Mouse (Mus musculus) neural tube, embryonic 10.5 days (tissue): ENCODE measurements at regions not wholly inside any gene's neighbourhood (a gene's known extent, or its start where the extent isn't known, plus 50 kb on each side); places are given as distances from the start of the nearest gene placed in this dataset.

Source experiments
- DNase-seq: peaks from one replicate; pipeline ENCODE4 v3.0.0-alpha.2; 2017; ENCODE audit warnings: low spot score; ENCODE audit errors: extremely low spot score

DNA sequence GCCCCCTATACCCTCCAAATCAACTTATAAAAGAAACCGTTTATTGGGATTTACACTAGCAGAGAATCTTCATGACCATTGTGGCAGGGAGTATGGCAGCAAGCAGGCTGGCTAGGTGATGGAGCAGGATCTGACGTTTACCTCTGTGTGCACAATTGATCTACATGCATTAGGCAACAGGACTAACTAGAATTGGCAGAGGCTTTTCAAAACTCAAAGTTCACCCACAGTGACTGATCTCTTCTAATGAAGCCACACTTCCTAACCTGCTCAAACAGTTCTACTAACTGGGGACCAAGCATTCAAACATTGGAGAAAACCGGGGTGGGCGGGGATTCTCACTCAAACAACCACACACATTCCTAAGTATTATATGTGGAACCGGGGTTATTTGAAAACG lies 1382.9 kb upstream of the Tenm2 start:
- DNase-seq, result no peak

DNA sequence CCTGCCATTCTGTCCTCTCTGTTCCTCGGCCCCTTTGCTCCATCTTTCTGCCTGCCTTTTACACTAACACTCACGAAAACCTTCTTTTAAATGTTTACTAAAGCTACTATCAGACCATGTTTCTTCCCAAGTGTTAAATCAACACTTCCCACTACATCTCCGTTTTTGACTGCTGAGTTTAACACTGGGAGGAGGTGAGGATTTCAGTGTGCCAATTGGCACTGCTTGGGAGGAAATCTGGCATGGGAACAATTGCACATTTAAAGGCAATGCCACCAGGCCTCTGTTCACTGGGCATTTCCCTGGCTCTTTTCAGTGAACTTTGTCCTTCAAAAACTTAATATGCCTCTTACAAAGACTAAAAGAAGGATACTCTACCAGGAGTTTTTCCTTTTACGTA lies 1365.2 kb upstream of the Tenm2 start:
- DNase-seq, result no peak

DNA sequence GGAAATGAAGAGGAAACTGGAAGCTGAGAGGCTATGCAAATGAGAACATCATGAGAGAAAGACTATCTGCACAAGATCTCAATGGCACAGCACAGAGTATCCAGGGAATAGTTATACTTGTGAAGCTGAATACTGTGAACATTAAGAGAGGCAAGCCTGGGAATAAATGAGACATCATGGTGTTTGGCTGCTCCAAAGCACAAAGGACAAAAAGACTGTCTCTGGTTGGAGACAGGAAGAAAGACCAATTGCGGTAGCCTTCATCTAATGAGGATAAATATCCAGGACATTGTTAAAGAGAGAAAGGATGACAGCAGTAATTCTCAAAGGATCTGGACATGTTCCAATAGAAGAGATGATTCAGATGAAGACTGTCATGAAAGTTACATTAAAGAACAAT lies 1332.8 kb upstream of the Tenm2 start:
- DNase-seq, result no peak

DNA sequence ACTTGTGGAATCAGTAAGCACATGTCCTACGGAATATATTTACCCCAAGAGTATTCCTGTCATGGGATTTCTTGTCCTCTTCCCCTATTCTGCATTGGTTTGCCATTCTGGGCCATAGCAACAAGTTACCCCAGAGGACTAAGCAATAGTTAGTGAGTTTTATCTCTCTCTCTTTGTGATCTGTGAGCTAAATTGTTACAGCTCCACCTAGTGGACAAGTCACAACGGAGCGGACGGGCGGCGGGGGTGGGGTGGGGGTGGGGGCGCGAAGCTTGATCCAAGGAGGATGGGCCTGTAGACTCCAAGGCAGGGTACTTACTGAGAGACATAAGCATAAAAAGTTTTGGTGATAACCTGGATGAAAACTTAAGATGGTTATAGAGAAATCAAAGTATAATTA lies 1308.1 kb upstream of the Tenm2 start:
- peak; percentile 22 for DNase-seq

DNA sequence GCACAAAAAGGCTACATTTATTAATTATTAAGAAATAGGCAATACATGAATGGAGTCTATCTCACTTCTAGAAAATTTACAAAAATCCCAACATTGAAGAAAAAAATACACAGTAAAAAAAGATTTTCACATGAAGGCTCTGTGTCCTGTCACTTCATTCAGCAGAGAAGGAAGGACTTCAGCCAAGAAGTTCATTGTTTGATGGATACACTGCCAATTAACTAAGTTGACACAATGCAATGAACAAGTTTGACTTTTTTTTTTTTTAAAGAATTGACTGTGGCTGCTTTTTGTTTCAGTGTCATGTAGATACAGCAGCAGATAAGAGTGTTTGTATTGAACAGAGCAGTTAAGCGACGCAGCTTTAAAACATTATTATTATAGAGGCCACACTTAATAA lies 1304.3 kb upstream of the Tenm2 start:
- no peak for DNase-seq

DNA sequence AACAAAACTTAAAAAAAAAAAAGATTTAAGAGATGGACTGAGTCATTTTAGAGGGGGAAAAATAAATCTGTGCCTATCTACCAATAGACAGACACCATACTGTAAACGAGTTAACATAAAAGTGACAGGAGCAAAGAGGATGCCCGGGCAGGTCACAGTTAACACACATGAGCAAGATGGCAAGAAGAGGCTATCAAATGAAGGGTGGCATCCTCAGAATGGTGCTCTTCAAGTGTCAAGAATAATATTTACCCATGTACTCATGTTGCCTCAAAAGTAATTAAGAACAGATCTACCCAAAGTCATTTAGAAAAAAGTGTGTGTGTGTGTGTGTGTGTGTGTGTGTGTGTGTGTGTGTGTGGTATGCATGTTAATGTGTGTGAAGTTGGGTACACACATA lies 1296.5 kb upstream of the Tenm2 start:
- DNase-seq, result no peak

DNA sequence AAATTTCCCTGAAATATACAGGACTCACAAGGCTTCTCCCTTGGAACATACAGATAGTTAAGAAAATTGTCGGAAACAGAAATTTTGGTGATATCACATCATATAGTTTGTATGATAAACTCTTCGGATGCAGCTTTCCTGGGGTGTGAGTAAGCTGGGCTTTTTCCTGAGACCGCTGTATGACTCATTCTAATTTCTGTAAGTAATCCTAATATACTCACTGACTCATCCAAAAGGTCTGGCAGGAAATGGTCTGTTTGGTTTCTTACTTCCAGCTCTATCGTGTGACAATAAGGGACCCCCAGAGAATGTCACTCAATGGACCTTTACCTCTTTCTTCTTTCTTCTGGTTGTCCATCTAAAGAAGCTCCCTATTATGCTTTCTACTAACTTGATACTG lies 1273.9 kb upstream of the Tenm2 start:
- DNase-seq, result no peak

DNA sequence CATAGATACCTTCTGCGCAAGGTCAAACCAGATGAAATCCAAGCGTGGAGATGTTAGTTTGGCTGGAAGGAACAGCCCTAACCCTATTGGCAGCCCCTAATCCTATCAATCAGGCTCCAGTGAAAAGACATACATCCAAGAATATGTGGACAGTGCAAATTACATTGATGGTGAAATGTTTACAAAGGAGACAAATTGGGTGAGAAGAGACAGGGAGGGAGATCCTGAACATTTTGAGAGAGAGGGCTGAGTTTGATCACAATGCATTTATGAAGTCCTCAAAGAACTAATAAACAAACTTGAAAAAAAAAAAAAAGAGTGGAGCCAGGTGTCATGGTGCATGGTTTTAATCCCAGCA lies 1228.5 kb upstream of the Tenm2 start:
- no peak for DNase-seq

DNA sequence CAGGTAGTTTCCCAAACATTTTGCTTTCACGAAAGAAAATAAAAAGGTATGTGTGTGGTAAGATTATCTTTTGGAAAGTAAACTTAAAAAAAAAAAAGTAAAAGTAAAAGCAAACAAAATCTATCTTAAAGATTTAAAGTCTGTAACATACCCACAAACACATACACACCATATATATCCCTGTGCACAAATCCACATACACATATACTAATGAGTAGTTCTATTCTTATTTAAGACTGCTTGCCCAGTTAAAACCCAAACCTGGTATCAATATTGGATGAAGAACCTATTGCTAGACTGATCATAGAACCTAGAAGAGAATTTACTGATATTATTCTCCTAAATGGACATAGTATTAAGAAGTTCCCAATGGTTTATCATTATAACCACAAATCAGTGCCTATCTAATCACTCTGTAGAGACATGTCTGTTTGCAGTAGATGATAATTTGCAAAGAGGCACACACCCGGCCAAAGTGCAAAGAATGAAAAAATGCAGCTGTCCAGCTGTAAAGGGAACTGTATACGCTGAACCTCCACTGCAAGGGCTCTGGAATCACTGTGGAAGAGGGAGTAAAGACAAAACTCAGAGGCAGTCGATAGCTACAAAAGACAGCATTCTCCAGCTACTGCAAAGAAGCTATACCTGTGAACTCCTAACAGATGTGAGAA lies 1227.9 kb upstream of the Tenm2 start:
- no peak for DNase-seq

DNA sequence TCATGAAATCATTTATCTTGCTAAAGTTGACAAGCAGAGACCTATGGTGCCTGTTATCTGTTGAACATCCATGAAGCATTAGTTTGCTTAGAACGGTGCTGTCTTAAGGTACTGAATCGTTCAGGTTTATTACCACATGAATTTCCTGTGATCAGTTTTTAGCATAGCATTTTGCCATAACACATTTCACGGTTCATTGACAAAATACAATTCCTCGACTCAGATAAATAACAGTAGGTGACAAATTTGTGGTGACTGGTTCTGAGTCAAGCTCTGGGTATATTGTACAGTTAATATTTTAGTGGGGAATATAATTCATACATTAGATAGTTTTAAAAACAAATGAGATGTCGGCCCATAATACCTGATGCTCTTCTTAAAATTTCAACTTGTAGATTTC lies 1207.5 kb upstream of the Tenm2 start:
- no peak for DNase-seq

DNA sequence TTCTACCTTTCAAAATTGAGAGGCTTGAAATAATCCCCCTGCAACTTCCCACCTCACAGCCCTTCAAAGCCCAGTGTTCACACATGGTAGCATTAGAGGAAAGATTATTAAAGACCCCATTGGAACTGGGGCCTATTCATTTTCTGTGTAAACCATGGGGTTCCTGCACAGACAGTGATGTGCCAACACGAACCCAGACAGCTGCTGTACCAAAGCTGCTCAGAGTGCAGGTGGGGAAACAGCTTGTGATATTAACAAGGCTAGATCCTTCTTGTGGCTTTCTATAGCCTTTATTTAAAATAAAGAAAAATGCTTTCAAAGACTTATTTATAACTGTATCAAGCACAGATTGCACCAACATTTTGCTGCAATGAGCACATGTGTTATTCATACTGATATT lies 1174.5 kb upstream of the Tenm2 start:
- DNase-seq, result no peak

DNA sequence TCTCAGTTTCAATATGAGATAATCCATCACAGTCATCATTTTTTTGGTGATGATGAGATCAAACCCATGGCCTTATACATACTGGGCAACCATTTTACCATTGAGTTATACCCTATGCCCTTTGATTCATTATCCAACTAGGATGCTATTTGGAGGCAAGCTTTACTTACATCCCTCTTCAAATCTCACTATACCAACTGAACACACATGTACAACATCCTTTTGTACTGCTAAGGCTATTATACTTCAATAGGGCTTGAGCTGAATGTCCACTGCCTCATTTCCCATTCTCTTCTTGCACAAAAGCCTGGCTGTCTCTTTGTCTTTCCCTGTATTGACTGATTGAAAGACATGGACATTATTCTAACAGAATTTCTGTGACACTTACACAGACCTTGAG lies 1162.0 kb upstream of the Tenm2 start:
- no peak for DNase-seq

DNA sequence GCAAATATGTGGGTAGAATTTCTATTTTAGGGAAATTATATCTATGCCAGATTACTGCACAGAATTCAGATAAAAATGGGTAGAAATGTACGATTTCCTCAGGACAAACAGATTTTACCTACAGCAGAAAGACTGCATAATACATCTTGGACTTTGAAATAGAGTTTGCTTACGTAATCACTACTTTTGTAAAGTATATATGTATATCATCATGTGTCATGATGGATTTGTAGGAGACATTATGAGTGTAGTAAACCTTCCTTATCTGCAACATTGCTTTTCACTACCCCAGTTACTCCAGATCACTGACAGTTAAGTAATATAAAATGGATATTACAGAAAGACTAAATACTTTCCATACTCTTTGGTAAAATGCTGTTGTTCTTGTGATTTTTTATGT lies 1151.2 kb upstream of the Tenm2 start:
- DNase-seq, result no peak

DNA sequence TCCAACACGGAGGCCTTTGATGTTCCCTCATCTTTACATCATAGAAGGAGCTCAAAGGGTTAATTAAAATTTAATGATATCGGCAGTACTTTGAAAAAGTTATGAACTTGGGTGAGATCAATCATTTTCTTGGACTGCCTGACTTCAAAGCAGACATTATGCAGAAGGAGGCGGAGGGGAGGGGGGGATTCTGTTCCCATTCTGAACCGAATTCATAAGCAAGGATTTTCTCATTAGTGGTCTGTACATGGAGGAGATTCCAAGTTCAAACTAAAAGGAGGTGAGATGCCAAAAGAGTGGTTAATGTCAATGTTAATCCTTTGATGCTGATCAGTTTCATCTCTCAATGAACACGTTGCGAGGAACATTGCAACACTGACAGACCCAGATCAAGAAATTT lies 1110.7 kb upstream of the Tenm2 start:
- no peak for DNase-seq

DNA sequence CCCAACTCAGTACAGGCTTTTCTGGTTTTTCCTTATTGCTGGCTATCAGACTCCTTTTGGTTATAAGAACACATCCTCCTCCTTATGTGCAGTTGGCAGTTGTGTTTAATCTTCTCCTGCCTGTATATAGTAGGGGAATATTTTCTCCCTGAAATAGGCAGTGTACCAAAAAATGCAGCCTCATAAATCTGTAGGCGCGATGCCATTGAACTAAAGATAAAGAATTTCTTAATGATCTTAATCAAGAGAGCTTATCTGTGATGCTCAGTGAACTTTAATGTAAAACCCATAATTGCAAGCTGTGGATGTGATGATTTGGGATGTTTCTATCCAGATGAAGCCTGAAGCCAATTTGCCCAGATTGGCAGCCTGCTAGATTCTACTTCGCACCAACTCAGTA lies 1099.6 kb upstream of the Tenm2 start:
- DNase-seq, result no peak

DNA sequence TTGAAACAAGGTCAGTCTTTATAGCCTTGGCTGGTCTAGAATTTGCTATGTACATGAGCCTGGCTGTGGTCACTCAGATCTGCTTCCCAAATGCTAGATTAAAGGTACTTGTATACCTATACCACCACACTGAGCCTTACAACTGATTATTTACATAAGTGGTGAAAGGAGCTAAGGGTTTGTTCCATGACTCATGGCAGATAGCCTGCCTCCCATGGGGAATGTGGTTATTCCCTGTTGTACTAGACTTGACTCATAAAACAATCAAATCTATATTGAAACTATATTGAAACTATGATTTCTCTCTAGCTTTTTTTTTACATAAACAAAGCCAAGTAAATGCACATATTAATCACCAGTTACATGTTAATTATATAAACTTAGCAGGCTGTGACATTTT lies 1061.9 kb upstream of the Tenm2 start:
- no peak for DNase-seq

DNA sequence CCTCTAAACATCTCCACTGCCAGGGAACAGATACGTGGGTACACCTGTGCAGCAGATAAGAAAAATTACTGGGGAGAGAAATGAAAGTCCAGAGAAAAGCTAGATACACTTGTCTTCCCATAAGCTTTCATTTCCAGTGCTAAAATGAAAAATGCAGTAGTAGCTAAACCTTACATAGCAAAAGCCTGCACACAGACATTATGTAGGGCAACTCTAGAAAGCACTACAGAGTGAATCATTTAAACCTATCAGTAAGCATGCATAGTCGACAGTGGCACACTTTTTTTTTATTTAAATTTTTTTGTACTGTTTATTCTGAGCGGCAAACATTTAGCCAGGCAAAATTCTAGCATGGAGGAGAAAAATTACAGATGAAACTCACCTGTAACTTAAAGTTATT lies 1055.5 kb upstream of the Tenm2 start:
- DNase-seq, result no peak

DNA sequence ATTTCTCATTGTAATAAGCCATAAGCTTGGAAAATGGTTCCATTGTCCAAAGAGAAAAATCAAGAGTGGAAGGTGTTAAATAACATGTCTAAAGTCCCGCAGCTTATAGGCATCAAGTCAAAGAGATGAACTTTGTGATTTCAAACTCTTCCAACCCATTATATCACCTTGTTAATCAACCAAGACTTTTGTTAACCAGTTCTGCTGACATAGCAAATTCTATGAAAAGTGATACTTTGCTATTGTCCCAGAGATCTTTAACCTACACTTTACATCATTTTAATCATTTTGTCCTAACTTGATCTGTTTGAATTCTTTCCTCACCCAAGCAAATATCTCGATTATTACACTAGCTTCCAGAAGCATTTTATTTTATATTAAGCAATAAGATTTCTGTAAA lies 1045.2 kb upstream of the Tenm2 start:
- no peak for DNase-seq
